Mouse (Mus musculus) brain, embryonic 14.5 days (tissue): ENCODE data around the gene Gnl1.
"Not testable (repeated sequence)": the region's sequence is repeated elsewhere in the genome, so short reads cannot be mapped to it uniquely, and the experiment has no call there.

Experiments used
- CTCF ChIP-seq: fragments of 200-500 bp; IDR thresholded peaks from 2 replicates; pipeline ENCODE4 v1.5.1; 2012; ENCODE audit warnings: inconsistent platforms, mild to moderate bottlenecking, moderate library complexity, borderline replicate concordance; ENCODE audit not compliant: insufficient read depth, insufficient read length; ENCODE audit errors: extremely low read depth
- POLR2A ChIP-seq: fragments of 200-500 bp; IDR thresholded peaks from 2 replicates; pipeline ENCODE4 v1.6.1; 2012; ENCODE audit warnings: mild to moderate bottlenecking, inconsistent platforms, borderline replicate concordance; ENCODE audit not compliant: poor library complexity, insufficient read depth, insufficient read length, severe bottlenecking; ENCODE audit errors: extremely low read depth

- TF ChIP-seq CTCF, POLR2A: not testable (repeated sequence)
Measured at GRCm38 (mm10) chr17:36030703-36031582, 51.3 kb downstream of the Gnl1 start.
